Mouse (Mus musculus) kidney, postnatal 14 days (tissue): ENCODE results near the gene Slbp.
A peak's percentile ranks its signal among the peaks of the same experiment; 100 is the strongest.

Experiments
- DNase-seq: peaks from one replicate; pipeline ENCODE4 v3.0.0; 2022; ENCODE audit warnings: mixed read lengths

Gene Slbp

DNA sequence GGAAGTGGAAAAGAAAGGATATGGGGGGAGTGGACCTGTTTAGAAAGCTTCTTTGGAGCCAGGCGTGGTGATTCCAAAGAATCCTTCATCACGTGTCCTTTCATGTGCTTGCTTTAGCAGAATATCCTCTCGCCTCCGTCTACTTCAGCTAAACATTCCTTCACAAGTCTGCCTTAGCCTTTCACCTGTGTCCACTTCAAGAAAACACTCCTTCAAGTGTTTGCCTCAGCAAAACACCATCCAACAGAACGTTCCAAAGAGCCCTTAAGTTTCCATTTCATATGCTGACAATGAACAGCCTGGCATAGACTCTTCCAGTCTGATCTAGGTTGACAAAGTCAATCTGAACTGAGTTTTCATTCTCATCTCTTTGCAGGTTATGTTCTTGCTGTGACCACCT is 25.9 kb upstream of the Slbp start:
- no peak for DNase-seq

DNA sequence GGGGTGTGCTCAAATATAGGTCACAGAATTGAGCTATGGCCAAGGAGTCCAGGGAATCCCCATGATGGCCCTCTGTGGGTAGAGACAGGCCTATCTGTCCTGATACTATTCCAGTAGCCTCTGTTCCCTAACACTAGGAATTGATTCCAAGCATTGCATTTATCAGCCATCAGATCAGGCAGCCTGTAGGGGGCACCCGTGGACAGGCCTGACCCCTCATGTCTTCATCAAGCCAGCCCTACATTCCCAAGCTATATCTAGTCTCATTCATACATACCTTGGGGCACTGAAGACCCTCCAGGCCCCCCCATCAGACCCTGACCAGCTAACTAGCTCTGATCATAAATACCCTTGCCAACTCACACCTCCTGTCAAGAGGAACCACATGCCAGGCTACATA is 23.6 kb upstream of the Slbp start:
- peak; percentile 78 for DNase-seq

DNA sequence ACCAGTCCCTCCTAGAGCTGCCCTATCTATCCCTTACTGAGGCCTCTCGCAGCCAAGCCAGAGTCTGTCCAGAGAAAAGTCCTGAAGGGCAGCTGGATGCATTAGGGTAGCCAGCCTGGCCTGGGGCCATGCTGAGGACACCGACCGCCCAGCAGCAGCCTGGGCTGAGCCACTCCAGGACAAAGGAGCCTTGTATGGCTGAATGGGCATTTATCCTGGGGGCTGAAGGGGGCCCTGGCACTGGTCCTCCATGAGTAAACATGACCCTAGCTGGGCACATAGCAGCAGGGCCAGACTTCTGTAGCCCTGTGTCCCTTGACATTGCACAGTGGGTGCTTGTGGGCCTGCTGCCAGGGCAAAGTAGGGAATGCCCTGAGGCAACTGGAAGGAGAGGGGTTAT is 22.1 kb upstream of the Slbp start:
- no peak for DNase-seq

DNA sequence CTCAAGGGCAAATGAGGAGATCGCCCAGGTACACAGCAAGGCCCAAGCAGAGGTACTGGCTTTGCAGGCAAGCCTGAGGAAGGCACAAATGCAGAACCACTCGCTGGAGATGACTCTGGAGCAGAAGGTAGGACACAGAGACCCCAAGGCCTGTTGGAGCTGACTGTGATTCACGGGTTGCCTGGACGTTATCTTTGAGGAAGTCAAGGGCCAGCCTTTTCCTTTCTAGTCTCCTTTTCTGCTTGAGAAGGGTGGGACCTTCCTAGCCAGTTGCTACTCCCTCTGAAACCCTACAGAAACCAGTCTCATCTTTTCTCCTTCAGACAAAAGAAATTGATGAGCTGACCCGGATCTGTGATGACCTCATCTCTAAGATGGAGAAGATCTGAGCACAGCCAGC is 19.3 kb upstream of the Slbp start:
- no peak for DNase-seq

DNA sequence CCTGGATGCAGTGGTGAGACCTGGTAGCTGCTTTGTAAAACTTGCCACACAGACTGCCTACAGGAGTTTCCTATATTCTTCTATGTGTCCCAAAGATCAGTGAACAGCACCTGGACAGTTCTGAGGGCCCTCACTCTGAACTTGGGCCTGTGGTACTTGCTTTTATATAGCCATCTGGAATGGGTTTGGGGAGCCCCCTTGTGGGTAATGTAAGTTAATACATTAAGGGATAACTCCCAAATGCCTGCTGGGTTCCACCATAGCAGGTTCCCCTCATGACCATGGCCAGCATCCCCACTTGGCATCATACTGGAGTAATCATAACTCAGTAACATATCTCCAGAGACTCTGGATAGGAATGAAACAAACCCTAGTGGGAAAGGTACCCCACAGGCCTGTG is 15.8 kb upstream of the Slbp start:
- peak; percentile 37 for DNase-seq

DNA sequence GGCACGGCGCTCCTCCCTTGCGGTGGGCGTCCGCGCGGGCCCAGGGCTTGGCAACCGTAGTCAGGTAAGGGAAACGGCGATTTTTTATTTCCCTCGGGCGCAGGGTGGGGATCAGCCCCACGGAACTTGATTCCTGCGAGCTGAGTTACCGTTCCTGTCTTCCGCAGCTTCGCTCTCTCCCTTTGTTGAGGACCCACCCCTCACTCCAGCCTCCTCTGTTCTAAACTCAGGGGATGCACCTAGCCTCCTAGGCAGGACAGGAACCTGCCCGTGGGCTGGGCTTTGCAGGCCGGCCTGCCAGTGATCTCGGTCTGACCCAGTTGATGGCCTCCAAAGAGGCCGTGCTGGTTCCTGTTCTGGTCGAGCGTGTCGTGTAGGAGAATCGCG is 6.3 kb upstream of the Slbp start:
- no peak for DNase-seq

DNA sequence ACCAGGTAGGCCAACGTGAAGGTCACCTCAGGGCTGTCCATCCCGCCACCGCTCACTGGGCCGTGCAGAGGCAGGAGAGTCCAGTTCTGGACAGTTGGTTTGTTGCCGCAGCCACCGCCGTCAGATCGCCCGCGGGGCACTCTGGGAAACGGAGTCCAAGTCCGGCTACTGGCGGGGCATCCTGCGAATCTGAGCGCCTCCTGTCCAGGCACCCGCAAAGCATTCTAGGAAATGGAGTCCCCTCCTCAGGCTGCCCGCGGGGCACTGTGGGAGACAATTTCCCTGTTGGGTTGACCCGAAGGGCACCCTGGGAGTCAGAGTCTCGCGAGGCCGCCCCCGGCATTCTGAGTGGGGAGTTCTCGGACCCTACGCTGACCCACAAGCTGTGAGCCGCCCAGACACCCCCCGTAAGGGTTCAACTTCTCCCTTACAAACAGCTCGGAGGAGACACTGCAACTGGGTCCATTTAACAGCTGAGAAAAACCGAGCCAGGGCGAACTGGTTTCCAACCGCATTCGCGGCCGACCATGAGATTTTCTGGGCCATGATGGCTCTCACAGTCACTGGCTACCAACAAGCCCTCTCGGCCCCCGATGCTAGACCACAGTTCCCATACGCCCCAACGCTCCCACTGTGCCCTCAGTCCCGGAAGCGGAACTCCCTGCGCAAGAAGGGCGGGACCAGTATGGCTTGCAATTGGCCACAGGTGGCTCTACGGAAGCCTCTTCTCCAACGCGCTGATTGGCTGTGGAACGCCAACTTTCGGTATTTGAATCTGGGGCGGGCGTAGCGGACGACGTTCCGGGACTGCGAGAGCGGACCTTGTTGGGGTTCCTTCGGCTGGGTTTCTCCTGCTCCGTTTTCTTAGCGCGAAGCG is 5.7 kb upstream of the Slbp start, which contains the start of the genes Tacc3 and Tmem129:
Gene Tacc3, plus strand, starts transcription at position 342 of the 877 bp plus-strand sequence.
Gene Tmem129, minus strand, starts transcription at position 630 of the 877 bp plus-strand sequence.
- DNase-seq, result peak; percentile 99

DNA sequence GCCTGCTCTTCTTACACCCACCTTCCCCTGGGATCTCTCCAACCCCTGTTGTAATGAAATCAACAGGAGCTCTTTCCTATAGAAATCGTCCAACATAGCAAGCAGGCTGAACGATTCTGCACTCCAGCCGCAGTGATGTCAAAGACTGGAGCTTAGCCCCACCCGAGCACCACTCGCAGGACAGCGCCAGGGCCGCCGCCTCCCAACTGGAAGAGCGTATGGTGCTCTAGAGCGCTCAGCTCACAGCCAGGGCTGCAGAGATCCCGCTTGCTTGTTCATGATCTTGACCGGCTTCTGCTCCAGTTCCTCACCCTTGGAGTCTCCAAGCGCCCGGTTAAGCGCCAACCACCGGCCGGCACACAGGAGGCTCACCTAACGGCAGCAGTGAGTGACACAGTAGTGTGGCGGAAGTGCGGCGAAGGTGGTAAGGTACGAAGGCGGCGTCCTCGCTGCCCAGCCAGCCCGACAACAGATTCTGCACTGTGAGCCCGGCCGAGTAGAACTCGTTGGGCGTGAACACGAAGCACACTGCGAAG is 4.9 kb upstream of the Slbp start:
- no peak for DNase-seq

DNA sequence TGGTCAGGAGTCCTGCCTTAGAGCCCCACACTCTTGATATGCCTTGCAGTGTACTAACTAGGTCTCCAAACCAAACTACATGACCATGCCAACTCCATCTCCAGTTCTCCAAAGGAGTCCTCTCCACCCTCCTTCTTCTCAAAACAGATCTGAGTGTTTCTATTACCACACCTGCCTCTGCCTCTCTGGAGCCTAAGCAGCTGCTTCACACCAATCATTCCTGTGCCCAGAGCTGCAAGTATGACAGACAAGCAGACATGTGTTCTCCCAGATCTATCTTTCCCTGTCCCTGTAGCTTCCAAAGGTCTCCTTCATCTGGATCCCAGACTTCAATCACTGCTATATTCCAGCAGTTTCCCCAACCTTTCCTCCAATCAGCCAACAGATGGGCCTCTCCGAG is 4.4 kb upstream of the Slbp start:
- DNase-seq, result no peak

DNA sequence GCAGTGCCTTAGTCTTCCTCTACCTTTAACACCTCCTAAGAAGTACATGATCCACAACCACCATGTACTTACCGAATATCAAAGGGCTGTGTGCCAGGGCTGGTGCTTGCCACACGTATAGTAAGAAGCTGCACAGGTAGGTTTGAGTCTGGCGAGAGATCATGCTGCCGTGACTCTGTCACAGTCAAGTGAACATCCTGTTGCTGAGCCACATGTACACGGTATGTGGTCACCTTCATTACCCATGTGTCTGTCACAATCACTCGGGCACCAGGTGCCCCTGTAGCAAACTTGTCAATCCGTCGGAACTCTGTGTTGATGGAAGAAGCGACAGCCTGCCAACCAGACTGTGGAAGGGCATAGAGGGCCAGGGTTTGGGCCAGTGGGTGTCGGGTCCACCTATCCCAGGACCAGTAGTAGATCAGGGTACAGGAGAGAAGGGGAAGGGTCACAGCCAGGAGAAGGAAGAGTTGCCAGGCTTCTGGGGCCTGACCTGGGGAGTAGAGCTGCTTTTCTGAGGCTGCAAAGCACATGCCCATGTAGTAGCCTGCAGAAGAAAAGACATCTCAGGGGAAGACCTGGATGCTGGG is 3.0 kb upstream of the Slbp start:
- DNase-seq, result no peak

DNA sequence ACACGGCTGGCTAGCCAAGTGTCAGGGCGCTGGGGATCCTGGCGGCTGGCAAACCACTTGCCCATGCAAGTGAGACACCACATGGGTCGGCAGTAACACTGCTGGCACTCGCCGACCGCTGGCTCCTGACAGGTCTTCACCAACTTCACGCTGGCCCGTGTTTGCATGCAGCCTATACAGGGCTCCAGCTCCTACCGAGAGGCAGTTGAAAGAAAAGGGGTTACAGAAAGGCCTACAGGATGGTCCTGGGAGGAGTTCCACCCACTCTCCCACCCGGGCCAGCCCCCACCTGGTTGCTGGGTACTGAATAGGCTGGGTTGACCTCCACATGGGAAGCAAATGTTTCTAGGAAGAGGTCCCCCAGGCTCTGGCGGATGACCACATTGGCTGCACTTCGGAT is 2.0 kb upstream of the Slbp start:
- DNase-seq, result no peak

DNA sequence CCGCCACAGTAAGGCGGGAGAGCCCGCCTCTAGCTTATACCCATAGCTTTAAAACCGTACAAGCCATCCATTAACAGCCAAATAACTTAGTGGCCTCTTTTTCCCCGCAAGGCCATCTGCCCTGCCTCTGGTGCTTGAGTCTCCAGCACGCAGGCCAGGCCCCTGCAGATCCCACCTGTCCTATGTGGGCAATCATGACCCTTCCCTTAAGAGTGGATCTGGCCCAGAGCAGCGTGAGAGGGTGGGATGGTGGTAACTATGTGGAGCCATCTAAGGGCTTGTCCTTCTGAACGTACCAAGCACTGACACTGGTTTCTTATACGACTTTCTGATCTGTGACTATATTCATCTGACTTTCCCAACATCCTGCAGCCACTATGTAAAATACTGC is 404 bp upstream of the Slbp start:
- no peak for DNase-seq

DNA sequence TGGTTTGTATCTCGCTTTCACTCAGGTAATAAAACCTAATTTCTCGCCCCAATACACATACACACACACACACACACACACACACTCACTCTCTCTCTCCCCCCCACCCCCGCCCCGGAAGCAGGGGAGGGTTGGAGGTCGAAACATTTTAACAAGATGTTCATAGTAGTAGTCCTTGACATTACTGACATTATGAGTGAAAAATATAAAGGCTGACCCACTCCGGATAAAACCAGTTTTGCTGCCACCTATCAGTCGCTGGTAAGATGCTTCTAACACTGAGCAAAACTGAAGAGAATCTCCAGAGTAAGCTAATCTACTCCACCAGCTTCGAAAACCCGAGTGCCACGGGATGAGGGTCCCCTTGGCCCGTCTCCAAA is 843 bp downstream of the Slbp start:
- DNase-seq, result no peak

DNA sequence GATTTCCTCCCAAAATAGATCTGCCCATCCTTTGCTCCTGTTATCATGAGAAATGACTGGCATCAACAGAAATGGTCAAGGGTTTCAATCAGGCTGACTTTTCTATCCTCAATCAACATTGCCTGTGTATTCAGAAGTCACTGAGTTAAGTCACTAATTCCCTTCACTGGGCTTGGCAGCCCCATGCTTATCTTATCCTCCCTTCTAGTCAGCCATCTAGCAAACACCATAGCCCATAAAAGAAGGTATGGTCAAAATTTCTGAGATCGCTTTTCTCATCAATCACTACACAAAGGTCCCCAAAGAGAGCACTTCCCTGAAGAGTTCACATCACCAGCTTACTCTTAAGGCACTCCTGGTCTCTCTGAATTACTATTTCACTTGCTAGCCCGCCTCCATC is 1.4 kb downstream of the Slbp start:
- DNase-seq, result no peak

DNA sequence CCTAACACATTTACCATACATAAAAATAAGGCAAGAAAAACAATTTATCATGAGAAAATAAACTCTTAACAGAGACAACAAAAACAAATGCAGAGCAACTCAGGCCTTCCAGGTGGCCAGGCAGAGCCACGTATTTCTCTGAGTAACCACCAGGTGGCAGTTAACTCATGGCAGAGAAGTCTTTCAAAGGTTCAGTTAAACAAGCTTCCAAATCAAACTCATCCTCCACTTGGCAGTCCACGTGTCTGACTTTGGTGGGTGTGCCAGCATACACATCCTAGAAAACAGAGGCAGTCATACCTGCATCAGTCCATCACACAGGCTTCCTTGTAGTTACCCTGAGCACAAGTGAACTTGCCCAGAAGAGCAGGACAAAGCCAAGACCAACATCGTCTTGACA is 11.7 kb downstream of the Slbp start:
- DNase-seq, result peak; percentile 58

DNA sequence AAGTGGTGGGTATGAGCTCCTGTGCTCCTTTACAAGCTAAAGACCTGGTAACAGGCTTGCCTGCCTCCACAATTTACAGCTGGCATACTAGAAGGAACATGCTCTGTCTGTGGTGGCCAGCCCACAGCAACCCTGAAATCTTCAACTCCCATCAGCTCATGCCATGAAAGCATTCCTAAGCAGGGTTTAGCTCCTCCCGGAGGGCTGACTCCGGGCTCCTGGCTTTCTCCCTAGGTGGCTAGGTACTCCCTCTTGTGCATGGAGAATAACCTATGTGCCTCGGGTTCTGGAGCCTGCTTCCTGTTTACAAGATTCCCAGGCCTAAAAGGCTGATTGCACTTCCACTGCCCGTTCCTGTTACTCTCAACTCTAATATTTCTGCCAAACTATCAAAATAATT is 13.5 kb downstream of the Slbp start:
- DNase-seq, result no peak

DNA sequence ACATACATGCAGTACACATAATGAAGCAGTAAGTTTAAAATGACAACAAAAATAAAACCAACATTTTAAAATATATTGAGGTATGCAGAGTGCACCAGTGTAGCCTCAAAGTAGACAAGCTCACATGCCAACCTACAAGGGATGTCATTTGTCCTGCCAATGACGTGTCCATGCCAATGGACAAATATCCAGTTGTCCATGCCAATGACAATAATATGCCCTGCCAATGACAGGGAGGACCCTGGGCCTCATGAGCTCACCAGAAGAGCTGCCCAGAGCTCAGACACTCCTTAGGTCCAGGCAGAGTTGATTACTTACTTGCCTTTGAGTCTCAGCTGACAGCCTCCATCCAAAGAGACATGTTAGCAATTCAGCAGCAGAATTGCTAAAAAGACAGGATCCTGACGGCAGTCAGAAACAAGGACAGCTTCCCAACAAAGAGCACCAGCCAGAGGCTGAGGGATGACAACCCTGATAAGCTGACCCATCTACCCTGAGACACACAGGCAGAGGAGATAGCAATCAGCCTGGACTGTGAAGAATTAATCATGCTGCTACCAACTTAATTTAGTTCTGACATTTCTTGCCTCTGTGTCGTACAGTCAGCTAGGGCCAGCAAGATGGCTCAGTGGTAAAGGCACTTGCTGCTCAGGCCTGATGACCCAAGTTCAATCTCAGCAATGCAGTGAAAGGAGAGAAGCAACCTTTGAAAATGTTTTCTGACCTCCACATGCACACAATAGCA is 14.6 kb downstream of the Slbp start:
- DNase-seq, result no peak

DNA sequence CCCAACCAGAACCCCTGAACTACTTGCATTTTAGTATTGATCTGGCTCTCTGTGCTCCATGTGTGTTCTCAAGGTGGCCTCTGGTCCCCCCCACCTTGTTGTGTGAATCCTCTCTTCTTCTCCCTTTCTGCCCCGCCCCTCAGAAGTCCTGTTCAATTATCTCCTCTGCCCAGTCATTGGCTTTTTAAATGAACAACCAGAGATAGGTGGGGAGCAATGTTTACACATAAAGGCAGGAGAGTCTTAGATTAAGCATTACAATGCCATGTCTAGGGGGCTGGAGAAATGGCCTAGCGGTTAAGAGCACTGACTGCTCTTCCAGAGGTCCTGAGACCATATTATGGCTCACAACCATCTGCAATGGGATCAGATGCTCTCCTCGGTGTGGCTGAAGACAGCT is 17.0 kb downstream of the Slbp start:
- DNase-seq, result no peak

DNA sequence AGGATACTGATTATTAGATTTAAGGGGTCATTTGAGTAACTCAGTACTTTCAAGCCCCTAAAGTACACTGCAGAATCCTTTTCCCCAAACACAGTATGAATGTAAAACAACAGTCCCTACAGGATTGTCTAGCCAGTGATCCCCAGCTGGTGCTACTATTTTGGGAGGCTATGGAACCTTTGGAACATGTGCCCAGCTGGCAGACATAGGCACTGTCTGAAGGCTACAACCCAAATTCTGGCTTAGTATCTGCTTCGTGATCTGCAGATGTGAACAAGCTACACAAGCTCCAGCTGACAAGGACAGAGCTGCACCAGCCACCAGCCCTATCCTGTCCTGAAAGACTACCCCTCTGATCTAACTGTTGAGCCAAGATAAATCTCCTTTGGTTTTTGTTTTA is 19.8 kb downstream of the Slbp start:
- no peak for DNase-seq

DNA sequence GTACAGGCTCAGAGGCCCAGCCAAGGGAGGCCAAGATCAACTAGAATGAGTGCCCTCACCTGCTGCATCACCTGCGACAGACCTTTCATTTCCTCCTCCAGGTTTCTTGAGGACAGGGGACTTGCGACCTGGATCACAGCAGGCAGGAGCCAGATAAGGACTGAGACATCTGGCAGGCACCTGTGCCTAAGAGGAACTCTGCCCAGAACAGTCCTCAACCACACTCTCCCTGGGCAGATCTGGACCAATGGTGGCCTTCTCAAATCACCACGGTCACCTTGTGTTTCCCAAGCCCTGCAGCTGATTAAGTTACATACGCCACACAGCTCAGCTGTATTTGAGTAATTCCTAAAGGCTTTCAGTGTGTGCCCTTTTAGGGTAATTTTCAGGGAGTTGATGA is 21.8 kb downstream of the Slbp start:
- DNase-seq, result no peak

DNA sequence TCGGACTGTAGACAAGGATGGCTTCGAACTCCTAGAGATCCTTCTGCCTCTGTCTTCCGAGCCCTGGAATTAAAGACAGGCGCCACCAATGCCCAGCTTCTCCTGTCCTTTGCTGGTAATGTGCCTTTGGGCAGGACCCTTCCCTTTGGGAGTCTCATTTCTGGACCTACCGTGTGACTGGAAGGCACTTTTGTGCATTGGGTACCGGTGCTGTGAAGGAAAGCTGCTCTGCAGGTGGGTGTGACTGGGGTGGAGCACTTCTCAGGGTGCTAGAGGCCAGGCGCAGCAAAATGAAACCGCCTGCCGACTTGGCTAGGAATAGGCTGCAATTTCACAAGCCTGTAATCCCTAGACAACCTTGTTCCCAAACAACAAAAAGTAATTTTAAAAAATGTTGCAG is 22.3 kb downstream of the Slbp start:
- peak; percentile 48 for DNase-seq

DNA sequence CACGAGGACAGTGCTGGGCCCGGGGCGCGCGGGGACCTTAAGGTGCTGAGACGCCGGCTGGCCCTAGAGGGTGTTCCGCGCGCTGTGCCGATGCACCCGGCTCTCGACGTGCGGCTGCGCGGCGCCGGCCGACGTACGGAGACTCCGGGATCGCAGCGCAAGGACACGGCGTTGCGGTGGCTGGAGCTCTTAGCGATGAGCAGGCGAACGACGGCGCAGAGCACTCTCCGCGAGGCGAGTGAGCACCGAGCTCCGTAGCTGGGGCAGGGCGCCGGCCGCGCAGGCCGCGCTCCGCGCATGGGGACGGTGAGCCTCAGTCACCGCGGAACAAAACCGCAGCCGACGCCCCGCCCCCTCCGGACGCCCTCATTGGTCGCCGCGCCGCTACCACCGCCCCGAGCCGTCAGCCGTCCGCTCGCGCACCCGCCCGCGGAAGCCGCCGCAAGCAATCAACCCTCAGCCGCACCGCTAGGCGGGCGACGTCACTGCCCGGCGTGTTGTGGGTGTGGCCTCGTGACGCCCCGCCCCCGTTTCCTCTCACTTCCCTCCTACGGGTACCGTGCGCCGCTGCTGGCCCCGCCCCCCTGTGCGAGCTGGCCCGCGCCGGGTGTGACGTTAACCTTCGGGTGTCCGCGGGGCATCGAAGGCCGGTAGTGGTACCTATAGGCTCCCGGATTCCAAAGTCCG is 22.9 kb downstream of the Slbp start, which contains the start of the genes Fam53a and Gm9903:
Gene Fam53a, minus strand, starts transcription at position 335 of the 687 bp plus-strand sequence.
Gene Gm9903, plus strand, starts transcription at position 625 of the 687 bp plus-strand sequence.
- peak; percentile 100 for DNase-seq

DNA sequence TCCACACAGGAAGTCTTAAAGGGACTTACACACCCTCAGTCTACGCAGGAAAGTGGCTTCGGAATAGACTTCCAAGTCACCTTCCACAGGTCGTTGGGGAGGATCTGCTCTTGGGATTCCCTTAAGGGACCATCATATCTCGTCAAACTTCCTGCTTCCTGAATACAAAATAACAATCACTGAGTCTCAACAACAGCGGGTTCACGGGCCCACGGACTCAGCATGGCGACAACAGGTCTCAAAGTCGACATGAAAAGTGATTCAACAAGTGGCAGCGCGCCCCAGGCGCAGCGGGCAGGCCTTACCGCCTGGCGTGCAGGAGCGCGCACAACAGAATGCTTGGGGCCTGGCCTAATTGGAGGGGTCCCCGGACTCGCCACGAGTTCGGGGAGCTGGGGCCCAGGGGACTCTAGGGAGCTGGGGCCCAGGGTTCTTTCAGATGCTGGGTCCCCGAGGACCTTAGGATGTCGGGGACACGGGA is 23.5 kb downstream of the Slbp start:
- no peak for DNase-seq
